Mouse (Mus musculus): ENCODE measurements around the gene Gins1.

Gins1 gene

DNA sequence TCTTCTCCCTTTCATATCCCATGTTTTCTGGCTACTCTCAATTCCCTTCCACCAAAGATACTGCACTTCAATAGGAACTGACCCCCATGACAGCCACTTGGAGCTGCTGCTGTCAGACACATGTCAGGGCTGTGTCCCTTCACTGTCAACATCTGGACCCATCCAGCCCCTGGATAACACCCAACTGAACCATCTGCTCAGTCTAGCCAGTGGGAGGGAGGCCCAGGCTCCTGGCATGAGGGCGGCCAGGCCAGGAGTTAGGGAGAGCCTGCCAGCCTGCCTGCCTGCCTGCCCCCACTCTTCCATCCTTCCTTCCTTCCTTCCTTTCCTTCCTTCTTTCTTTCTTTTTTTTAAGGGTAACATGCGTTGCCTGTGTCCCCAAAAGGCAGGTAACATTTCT, 46.0 kb downstream of the Gins1 start:
- no peak for DNase-seq (ENCODE audit: extremely low read depth, insufficient read length, low spot score)

DNA sequence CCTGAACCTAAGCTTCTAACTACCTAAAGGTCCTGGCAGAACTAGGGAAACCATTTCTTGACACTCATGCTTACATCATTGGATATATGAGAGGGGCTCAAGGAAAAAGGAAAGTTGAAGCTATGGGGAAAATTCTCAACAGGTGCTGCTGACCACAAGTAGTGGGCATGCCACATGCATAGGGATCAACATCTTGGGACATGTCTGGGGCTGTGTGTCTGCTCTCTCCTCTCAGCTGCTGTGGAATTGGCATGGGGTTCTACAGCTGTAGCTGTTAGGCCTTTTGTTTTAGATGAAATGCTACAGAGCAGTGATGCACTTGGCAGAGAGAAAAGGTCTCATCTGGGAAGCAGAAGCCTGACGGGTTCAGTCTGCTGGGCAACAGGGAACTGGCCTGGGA, 50.7 kb downstream of the Gins1 start:
- DNase-seq (ENCODE audit: extremely low read depth, insufficient read length, low spot score), result no peak

DNA sequence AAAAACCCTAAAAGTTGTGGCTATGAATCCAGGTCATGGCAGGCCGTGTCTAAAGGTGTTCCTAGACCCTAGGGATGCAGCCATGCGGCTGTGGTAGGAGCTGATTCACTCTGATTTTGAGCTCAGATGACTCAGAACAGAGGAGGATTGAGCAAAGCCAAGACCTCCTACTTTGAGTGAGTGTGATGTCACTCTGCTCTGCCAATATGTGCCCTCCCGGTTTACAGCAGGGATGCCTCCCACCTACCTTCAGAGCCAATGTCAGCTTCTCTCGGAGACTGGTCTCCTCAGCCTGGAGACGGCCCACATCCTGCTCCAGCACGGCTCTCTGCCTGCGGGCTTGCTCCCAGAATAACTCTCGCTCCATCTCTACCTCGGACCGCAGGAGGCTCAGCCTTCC, 54.3 kb downstream of the Gins1 start:
- no peak for DNase-seq (ENCODE audit: extremely low read depth, insufficient read length, low spot score)

DNA sequence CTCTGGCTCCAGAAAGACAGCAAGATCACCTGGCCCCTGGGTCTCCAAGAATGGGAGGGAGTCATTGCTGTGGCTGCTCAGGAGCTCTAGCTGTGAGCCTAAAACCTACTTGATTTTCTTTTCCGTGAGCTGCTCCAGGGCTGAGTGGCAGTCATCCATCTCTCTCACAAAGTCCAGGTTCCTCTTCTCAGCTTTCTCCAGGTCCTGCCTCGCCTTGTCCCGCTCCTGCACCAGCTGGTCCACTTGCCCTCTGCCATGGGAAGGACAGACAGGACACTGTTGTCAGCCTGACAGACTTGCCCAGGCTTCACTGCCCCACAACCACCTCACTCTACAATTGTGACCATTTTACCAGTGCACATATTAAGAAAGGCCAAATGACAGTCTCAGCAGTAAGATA, 58.0 kb downstream of the Gins1 start:
- no peak for DNase-seq (ENCODE audit: extremely low read depth, insufficient read length, low spot score)

GRCm38 (mm10) chr2:150964641-150965040, 59.4 kb downstream of the Gins1 start:
- no peak for DNase-seq (ENCODE audit: extremely low read depth, insufficient read length, low spot score)

GRCm38 (mm10) chr2:150965951-150966350, 60.8 kb downstream of the Gins1 start:
- no peak for DNase-seq (ENCODE audit: extremely low read depth, insufficient read length, low spot score)

DNA sequence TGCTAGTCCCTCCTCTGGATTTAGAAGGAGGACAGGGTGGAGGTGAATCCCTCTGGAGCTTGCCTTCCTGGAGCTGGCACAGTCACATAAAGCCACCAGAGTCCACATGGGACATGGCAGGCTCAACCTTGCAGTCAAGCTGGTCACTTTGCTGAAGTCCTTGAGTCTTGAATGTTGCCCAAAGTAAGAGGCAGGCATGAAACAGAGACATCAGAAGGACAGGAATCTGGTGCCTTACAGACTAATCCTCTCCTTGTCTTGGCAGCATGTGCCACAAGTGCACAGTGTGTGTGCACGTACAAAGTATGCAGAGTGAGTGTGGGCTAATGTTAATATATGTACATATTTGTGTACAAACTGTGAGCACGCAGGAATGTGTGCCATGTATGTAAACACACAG, 62.3 kb downstream of the Gins1 start:
- DNase-seq (ENCODE audit: extremely low read depth, insufficient read length, low spot score), result no peak

GRCm38 (mm10) chr2:150969231-150969630, 64.0 kb downstream of the Gins1 start:
- DNase-seq (ENCODE audit: extremely low read depth, insufficient read length, low spot score), result no peak

DNA sequence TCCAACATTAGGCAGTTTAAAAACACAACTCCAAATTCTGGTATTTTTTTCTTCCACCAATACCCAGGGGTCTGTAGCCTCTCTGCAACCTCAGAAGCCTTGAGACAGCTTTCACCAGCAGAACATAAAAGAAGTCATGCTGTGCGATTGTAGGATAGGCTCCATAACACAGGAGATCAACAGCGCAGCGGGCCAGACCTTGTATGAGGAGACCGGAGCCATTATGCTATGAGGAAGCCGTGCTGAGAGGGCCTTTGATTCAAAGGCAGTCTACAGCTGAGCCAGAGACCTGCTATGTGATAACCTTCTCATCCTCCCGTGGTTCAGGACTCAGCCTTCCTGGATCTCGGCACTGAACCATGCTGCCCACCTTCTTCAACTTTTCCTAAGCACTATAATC, 66.7 kb downstream of the Gins1 start:
- DNase-seq (ENCODE audit: extremely low read depth, insufficient read length, low spot score), result no peak

- no peak for DNase-seq (ENCODE audit: extremely low read depth, insufficient read length, low spot score)
Observed at GRCm38 (mm10) chr2:150972681-150973080, 67.5 kb downstream of the Gins1 start.

- no peak for DNase-seq (ENCODE audit: extremely low read depth, insufficient read length, low spot score)
Observed at GRCm38 (mm10) chr2:150973401-150974115, 68.4 kb downstream of the Gins1 start.

- DNase-seq (ENCODE audit: extremely low read depth, insufficient read length, low spot score), result no peak
Observed at GRCm38 (mm10) chr2:150976871-150977270, 71.7 kb downstream of the Gins1 start.

DNA sequence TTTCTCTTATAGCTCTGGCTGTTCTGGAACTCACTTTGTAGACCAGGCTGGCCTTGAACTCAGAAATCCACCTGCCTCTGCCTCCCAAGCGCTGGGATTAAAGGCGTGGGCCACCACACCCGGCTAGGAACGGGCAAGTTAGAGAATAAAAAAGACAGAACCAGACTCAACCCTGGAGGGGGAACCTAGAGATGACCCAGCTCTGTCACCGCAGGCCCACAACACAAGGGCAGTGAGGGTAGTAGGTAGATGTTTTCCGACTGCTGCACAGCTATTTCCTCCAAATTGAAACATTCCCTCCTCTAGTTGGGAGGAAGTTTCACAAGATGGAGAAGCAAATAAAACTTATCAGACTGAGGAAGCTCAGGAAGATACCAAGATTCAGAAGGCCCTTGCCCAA, 72.5 kb downstream of the Gins1 start:
- no peak for DNase-seq (ENCODE audit: extremely low read depth, insufficient read length, low spot score)

GRCm38 (mm10) chr2:150978791-150979190, 73.6 kb downstream of the Gins1 start:
- DNase-seq (ENCODE audit: extremely low read depth, insufficient read length, low spot score), result no peak

GRCm38 (mm10) chr2:150979861-150980620, 74.8 kb downstream of the Gins1 start:
- no peak for DNase-seq (ENCODE audit: extremely low read depth, insufficient read length, low spot score)

All from 3134 (cell line).